Comparison of ENCODE assay signal across 8 mouse cellular contexts in the genomic region with DNA sequence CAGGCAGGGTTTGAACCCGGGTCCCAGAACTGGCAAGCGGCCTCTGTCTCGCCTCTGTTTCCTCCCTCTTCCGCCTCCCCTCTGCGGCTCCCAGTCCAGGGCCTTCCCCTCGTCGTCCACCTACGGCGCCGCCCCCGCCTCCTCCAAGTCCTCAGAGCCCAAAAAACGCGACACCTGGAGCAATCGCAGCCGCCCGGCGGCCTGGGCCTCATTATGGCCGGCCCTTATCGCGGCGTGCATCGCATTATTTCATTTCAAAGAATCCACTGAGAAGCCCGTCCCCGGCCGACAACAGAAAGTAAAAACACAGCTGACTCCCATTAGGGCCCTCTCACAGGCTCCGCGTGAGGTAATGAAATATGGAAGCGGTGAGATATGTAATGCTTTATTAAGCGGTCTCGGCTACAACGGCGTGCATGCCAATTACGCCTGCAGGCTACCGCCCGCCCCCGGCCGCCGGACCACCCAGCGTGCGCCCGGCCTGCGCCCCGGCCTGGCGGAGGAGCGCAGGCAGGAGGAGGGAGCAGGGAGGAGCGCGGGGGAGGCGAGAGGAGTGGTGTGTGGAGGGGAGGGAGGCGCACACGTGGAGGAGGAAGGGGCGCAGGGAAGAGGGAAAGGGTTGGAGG. TPM values are rescaled to one million over a fixed set of nuclear protein-coding genes. Genes with fewer than 3 reads are reported as not detected.
DNase-seq lines count a peak whose midpoint lies in the region; ATAC-seq and TF ChIP-seq lines count a peak whose summit lies in the region.
"Had no signal": no experiment of that assay in that cellular context is flagged by ENCODE, and none has a peak within 500 bp of the region (broad histone marks: within the 10 kb centered on the region; RNA-seq: fewer than 3 reads in every experiment).

A gene (plus strand): TSS at position 156 of the 626 bp plus-strand sequence.

- H3K4me2 ChIP-seq in intestine, postnatal 0 days (replicated peaks; ENCODE audit: low read depth) = peak within 1 kb of the TSS; percentile 78
- H3K4me2 ChIP-seq in limb, embryonic 11.5 days (ENCODE audit: low read depth, severe bottlenecking) = peak within 1 kb of the TSS; percentile 43
- peak within 1 kb of the TSS; percentile 62 for H3K4me2 ChIP-seq in midbrain, embryonic 13.5 days (replicated peaks)
- H3K4me2 ChIP-seq in stomach, postnatal 0 days (replicated peaks; ENCODE audit: low read depth) = peak within 1 kb of the TSS; percentile 71

- peak; percentile 79 for ATAC-seq in intestine, postnatal 0 days
- ATAC-seq in limb, embryonic 11.5 days (ENCODE audit: insufficient number of reproducible peaks, low FRiP score, low TSS enrichment, low read depth) = peak; percentile 85
- ATAC-seq in midbrain, embryonic 13.5 days = peak; percentile 83
- peak; percentile 81 for ATAC-seq in stomach, postnatal 0 days (ENCODE audit: low FRiP score, low TSS enrichment)

- 0 out of 2 replicates have a peak within 1 kb of the TSS, but pooled peaks have one; percentile 28 for H3K9ac ChIP-seq in intestine, postnatal 0 days (ENCODE audit: low read depth, low read length)
- 0 out of 2 replicates have a peak within 1 kb of the TSS, but pooled peaks have one; percentile 37 for H3K9ac ChIP-seq in limb, embryonic 11.5 days (ENCODE audit: low read length)
- H3K9ac ChIP-seq in midbrain, embryonic 13.5 days (replicated peaks) = peak within 1 kb of the TSS; percentile 57
- H3K9ac ChIP-seq in stomach, postnatal 0 days (ENCODE audit: low read length) = peak within 1 kb of the TSS; percentile 60

- WGBS in embryonic facial prominence, embryonic 10.5 days = 1% methylated on average over 51 of the region's 51 CpGs
- WGBS in intestine, postnatal 0 days = 2% methylated on average over 51 of the region's 51 CpGs
- WGBS in limb, embryonic 11.5 days = under 1% methylated on average over 51 of the region's 51 CpGs
- under 1% methylated on average over 51 of the region's 51 CpGs for WGBS in midbrain, embryonic 13.5 days
- 2% methylated on average over 49 of the region's 51 CpGs for WGBS in stomach, postnatal 0 days

- no peaks in the 10 kb centered on the region for H3K36me3 ChIP-seq in embryonic facial prominence, embryonic 10.5 days (replicated peaks)
- H3K36me3 ChIP-seq in intestine, postnatal 0 days (ENCODE audit: control insufficient read depth, insufficient read depth) = no peaks in the 10 kb centered on the region
- no peaks in the 10 kb centered on the region for H3K36me3 ChIP-seq in limb, embryonic 11.5 days (ENCODE audit: control insufficient read depth, insufficient read depth, low read length)
- H3K36me3 ChIP-seq in midbrain, embryonic 13.5 days = no peaks in the 10 kb centered on the region
- no peaks in the 10 kb centered on the region for H3K36me3 ChIP-seq in stomach, postnatal 0 days (ENCODE audit: control insufficient read depth, insufficient read depth, low read length)

- peak within 1 kb of the TSS; percentile 33 for H3K4me3 ChIP-seq in bone marrow macrophage, adult 2 months (ENCODE audit: insufficient read depth, low read length)
- peak within 1 kb of the TSS; percentile 52 for H3K4me3 ChIP-seq in embryonic facial prominence, embryonic 10.5 days
- peak within 1 kb of the TSS; percentile 50 for H3K4me3 ChIP-seq in intestine, postnatal 0 days (ENCODE audit: low read depth, low read length)
- H3K4me3 ChIP-seq in limb, embryonic 11.5 days (ENCODE audit: low read depth, low read length) = peak within 1 kb of the TSS; percentile 21; the same call in 1 of the 2 replicates
- H3K4me3 ChIP-seq in midbrain, embryonic 13.5 days (replicated peaks) = peak within 1 kb of the TSS; percentile 43
- H3K4me3 ChIP-seq in stomach, postnatal 0 days (ENCODE audit: low read depth, low read length) = peak within 1 kb of the TSS; percentile 54

- H3K27ac ChIP-seq in bone marrow macrophage, adult 2 months (ENCODE audit: insufficient read depth, low read depth, low read length) = no peak within 1 kb of the TSS
- peak within 1 kb of the TSS; percentile 76 for H3K27ac ChIP-seq in embryonic facial prominence, embryonic 10.5 days (replicated peaks)
- peak within 1 kb of the TSS; percentile 9; the same call in 1 of the 2 replicates for H3K27ac ChIP-seq in intestine, postnatal 0 days (ENCODE audit: low read depth, low read length)
- H3K27ac ChIP-seq in limb, embryonic 11.5 days (replicated peaks; ENCODE audit: low read depth, low read length) = peak within 1 kb of the TSS; percentile 31
- H3K27ac ChIP-seq in midbrain, embryonic 13.5 days = peak within 1 kb of the TSS; percentile 35; the same call in 1 of the 2 replicates
- no peak within 1 kb of the TSS; the same call in 1 of the 2 replicates for H3K27ac ChIP-seq in stomach, postnatal 0 days (replicated peaks)

- TF ChIP-seq CTCF in bone marrow macrophage, adult 2 months (IDR thresholded peaks at IDR 0.05; ENCODE audit: low read depth, low read length) = no peak
- no peak for TF ChIP-seq CTCF in intestine, postnatal 0 days (IDR thresholded peaks at IDR 0.05; ENCODE audit: low read depth)
- no peak for TF ChIP-seq CTCF in stomach, postnatal 0 days (IDR thresholded peaks at IDR 0.05; ENCODE audit: low read depth)

- TF ChIP-seq EP300 in stomach, postnatal 0 days (optimal IDR thresholded peaks at IDR 0.05) = no peak

- peaks cover 80% of the 10 kb centered on the region for H3K27me3 ChIP-seq in embryonic facial prominence, embryonic 10.5 days (replicated peaks; ENCODE audit: low read depth, poor library complexity, severe bottlenecking)
- H3K27me3 ChIP-seq in intestine, postnatal 0 days (replicated peaks; ENCODE audit: control insufficient read depth, insufficient read depth, low read length) = no peaks in the 10 kb centered on the region
- H3K27me3 ChIP-seq in limb, embryonic 11.5 days (ENCODE audit: control insufficient read depth, insufficient read depth, low read length) = peaks cover 14% of the 10 kb centered on the region; the same call in 1 of the 2 replicates
- peaks cover 51% of the 10 kb centered on the region for H3K27me3 ChIP-seq in midbrain, embryonic 13.5 days
- no peaks in the 10 kb centered on the region for H3K27me3 ChIP-seq in stomach, postnatal 0 days (ENCODE audit: control insufficient read depth, insufficient read depth, low read length)

- no peaks in the 10 kb centered on the region for H3K9me3 ChIP-seq in embryonic facial prominence, embryonic 10.5 days
- H3K9me3 ChIP-seq in intestine, postnatal 0 days (ENCODE audit: control insufficient read depth) = no peaks in the 10 kb centered on the region
- H3K9me3 ChIP-seq in limb, embryonic 11.5 days (ENCODE audit: control insufficient read depth, low read length) = no peaks in the 10 kb centered on the region
- no peaks in the 10 kb centered on the region for H3K9me3 ChIP-seq in midbrain, embryonic 13.5 days
- no peaks in the 10 kb centered on the region for H3K9me3 ChIP-seq in stomach, postnatal 0 days (ENCODE audit: control insufficient read depth, low read length)

- no peaks in the 10 kb centered on the region for H3K4me1 ChIP-seq in bone marrow macrophage, adult 2 months (ENCODE audit: control insufficient read depth, insufficient read depth, low read length)
- H3K4me1 ChIP-seq in embryonic facial prominence, embryonic 10.5 days = peaks cover 59% of the 10 kb centered on the region
- H3K4me1 ChIP-seq in intestine, postnatal 0 days (replicated peaks; ENCODE audit: control insufficient read depth, insufficient read depth, low read length) = no peaks in the 10 kb centered on the region
- H3K4me1 ChIP-seq in limb, embryonic 11.5 days (ENCODE audit: control insufficient read depth, insufficient read depth, low read length) = peaks cover 17% of the 10 kb centered on the region
- H3K4me1 ChIP-seq in midbrain, embryonic 13.5 days (replicated peaks) = peaks cover 28% of the 10 kb centered on the region
- H3K4me1 ChIP-seq in stomach, postnatal 0 days (replicated peaks; ENCODE audit: control insufficient read depth, insufficient read depth) = no peaks in the 10 kb centered on the region

- TF ChIP-seq POLR2A in bone marrow macrophage, adult 2 months (IDR thresholded peaks at IDR 0.05; ENCODE audit: borderline replicate concordance, low read depth, low read length) = no peak

- peak; percentile 95 for DNase-seq in embryonic facial prominence, embryonic 10.5 days (ENCODE audit: low spot score)
- DNase-seq in heart, adult 18-20 months = peak; percentile 35 to 37
- DNase-seq in limb, embryonic 11.5 days (ENCODE audit: low spot score) = peak; percentile 91
- DNase-seq in stomach, postnatal 0 days (ENCODE audit: low spot score) = peak; percentile 61

RNA-seq across cellular contexts. Expression of the gene that starts here (rescaled TPM):
- not detected in 2 replicates for polyA plus RNA-seq in bone marrow macrophage, adult 2 months (2012; ENCODE audit: insufficient read depth, insufficient read length, missing spikeins)
- polyA plus RNA-seq in embryonic facial prominence, embryonic 10.5 days (2016; fragmentation: Nextera tagmentation; extraction: Ambion mirVana) = 0.09 TPM in 1 of 2 replicates, not detected in the other
- total RNA-seq in heart, adult 18-20 months (2021) = not detected
- not detected in 2 replicates for polyA plus RNA-seq in intestine, postnatal 0 days (2015; fragmentation: Nextera tagmentation; extraction: Ambion mirVana)
- not detected in 2 replicates for polyA plus RNA-seq in limb, embryonic 11.5 days (2014; fragmentation: Nextera tagmentation; extraction: Ambion mirVana)
- polyA plus RNA-seq in midbrain, embryonic 13.5 days (2015; fragmentation: Nextera tagmentation; extraction: Ambion mirVana) = 0.08 TPM in 1 of 2 replicates, not detected in the other
- polyA plus RNA-seq in stomach, postnatal 0 days (2015; fragmentation: Nextera tagmentation; extraction: Ambion mirVana) = not detected in 2 replicates
- polyA plus RNA-seq: frontal cortex, adult 2 months had no signal

Comparison
In these comparisons a context has a peak if more than half of its experiments do, and no peak if none do; other contexts are left out.
1. Peak in DNase-seq, H3K4me3 ChIP-seq and H3K27ac ChIP-seq in embryonic facial prominence, embryonic 10.5 days; RNA of the gene not detected or under 1 TPM.
2. Peak in DNase-seq in heart, adult 18-20 months; RNA of the gene not detected or under 1 TPM.
3. Peak in ATAC-seq, H3K4me3 ChIP-seq, H3K27ac ChIP-seq, H3K9ac ChIP-seq and H3K4me2 ChIP-seq in intestine, postnatal 0 days; RNA of the gene not detected or under 1 TPM.
4. Peak in DNase-seq, ATAC-seq, H3K4me3 ChIP-seq, H3K27ac ChIP-seq, H3K9ac ChIP-seq and H3K4me2 ChIP-seq in limb, embryonic 11.5 days; RNA of the gene not detected or under 1 TPM.
5. Peak in ATAC-seq, H3K4me3 ChIP-seq, H3K27ac ChIP-seq, H3K9ac ChIP-seq and H3K4me2 ChIP-seq in midbrain, embryonic 13.5 days; RNA of the gene not detected or under 1 TPM.
6. Peak in DNase-seq, ATAC-seq, H3K4me3 ChIP-seq, H3K9ac ChIP-seq and H3K4me2 ChIP-seq in stomach, postnatal 0 days; RNA of the gene not detected or under 1 TPM.
7. DNase-seq: peak in every context shown above with its lines; median percentile 95 in embryonic facial prominence, embryonic 10.5 days; 91 in limb, embryonic 11.5 days; 61 in stomach, postnatal 0 days; 36 in heart, adult 18-20 months.